Mouse (Mus musculus) G1E-ER4 (cell line): ENCODE measurements around the gene Dnah14. TPM values are rescaled to one million over a fixed set of nuclear protein-coding genes. Genes with fewer than 3 reads are reported as not detected.

Experiments used
- GATA1 ChIP-seq: IDR thresholded peaks from one replicate; pipeline ENCODE4 v1.8.0; 2012; ENCODE audit warnings: low read length, inconsistent platforms
- polyA plus RNA-seq: library from polyadenylated mRNA; stranded (reverse); fragments of >175 nt; gene quantifications from 2 replicates; pipeline ENCODE4 v1.2.3, GENCODE M21; 2012

The Dnah14 gene
- polyA plus RNA-seq, 1 experiment = not detected

DNA sequence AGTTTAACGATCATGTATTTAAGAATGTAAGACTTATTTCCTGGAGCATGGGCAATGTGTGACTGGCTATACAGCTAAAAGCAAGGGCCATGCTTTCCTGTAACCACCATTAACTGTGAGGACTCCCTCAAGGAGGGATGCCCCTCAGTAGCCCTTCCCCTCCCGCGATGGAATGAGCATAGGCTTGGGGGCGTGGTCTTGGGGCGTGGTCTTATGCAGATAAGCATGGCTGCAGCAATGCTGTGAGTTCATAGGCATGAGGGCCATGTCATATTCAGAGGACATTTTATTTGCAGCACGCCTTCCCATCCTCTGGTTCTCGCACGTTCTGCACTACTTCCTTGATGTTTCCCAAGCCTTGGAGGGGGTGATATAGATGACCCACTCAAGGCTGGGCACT, 71.1 kb downstream of the Dnah14 start:
- no peak for TF ChIP-seq GATA1

DNA sequence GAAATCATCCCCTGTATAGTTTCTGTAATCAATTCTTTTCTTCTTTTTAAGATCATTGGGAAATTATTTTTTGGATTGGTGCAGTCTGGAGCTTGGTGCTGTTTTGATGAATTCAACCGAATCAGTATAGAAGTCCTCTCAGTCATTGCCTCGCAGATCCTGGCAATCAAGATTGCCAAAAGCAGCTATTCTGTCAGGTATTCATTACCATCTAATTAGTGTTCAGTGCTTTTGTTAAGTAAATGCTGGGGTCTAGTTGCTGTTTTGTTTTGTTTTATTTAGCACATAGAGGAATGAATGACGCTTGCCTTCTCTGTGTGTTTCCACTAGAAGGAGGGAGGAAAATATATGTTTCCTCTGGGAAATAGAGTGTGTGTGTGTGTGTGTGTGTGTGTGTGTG, 77.1 kb downstream of the Dnah14 start:
- TF ChIP-seq GATA1 = no peak

DNA sequence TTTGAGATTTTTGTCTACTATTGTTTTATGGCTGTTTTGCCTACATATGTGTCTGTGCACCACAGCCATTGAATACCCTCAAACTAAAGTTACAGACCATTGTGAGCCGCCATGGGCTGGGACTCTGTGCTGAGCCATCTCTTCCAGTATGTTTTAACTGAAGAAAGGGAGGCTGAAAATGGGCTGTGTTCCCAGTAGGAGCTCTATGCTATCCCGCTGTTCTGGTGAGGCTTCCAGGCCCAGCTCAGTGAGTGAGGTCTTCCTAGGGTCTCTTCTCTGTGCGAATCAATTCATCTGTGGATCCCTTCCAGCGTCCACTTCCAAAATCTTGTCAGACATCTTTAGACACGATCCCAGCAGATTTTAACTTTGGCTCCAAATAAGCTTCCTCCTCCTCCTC, 80.1 kb downstream of the Dnah14 start:
- no peak for TF ChIP-seq GATA1

DNA sequence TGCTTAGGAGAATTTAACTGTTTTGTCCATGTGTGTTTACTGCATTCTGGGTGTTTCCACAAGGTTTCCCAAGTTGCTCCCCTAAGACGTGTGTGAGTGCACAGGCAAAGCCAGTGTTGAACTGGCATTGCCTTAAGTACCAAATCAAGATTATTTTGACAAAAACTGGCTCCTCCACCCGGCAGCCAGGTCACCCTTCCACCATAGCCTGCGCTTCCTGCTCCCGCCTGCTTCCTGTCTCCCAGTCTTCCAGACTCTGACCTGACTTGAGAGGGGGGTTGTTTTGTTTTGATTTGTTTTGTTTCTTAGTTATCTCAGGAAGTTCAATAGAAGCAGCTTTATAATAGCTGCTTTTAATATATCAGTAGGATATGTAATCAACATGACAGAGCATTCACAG, 90.4 kb downstream of the Dnah14 start:
- no peak for TF ChIP-seq GATA1

DNA sequence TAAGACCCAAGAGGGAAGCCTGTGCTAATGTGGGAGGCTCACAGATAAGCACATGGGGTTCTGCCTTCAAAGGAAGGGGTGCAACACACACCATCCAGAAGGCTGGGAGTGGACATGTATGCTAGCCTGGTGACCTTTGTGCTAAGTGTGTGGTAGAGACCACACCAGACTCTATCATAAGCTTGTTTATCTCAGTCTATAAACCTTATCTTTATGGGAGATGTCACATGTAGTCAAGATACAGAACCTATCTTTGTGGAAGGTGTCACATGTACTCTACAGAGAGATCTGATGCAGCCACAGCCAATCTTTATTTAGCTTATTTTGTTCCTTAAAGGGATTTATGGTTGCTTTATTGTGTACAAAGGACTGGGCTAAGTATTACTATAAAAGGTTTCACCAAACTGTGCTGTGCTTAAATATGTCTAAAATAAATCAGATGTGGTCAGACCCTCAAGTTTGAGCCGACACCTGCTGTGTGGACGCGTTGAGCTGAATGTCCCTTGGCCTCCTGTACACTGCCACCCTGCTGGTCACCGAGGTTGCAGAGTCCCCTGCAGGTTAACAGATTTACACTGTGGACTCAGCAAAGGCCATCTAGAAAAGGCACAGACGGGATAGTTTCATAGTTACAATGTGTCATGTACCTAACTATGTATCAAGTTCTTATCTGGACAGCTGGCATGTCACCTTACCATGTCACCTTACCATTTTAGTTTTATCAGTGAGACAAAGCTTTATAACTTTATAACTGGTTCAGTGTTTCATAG, 118.6 kb downstream of the Dnah14 start:
- TF ChIP-seq GATA1 = no peak

DNA sequence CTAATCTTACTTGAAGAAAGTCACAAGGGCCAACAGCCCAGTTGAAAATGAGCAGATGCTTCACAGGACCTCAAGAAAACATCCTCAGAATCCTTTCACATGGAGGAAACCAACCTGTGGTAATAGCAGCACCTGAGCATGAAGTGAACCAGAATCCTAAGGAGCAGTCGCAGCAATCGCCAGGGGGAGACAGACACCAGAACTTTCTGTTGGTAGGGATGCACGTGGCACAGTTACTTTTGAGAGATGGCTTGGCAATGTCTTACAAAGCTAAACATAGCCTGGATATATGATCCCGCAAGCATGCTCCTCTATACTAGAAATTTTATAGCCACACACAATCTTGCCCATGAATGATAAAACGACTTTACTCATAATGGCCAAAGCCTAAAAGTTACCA, 152.3 kb downstream of the Dnah14 start:
- TF ChIP-seq GATA1 = no peak

DNA sequence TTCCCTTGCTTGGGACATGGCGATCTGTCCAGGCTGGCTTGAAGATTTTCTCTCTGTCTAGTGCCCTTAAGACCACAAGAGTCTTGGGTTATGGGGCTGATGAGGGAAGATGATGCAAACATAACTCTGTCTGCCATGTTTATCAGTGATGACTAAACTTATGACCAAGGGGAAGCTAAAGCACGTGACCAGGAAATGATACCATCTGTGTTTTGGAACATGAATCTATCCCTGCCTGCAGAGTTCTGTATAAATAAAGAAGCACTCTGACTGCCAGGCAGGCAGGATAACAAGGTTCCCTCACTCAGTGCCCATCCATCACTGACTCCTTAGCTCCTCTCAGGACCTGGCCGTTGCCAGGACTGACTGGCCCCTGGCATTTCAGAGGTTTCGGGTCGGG, 157.2 kb downstream of the Dnah14 start:
- no peak for TF ChIP-seq GATA1

DNA sequence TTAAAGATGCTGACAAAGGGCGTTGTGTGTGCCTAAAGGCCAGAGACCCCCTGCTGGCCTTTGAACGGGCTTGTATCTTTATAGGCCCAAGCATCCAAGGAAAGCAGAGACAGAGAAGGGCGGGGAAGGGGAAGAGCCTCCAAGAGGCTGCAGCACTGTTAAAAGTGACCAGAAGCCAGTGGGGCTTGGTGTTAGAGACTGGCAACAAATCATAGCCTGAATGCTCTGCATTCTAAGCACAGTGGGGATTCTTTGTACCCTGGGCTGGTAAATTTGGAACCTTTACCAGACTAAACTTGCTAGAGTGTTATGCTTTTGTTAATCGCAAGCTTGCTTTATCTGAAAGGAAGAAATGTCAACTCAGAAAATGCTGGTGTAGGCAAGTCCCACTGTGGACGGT, 163.9 kb downstream of the Dnah14 start:
- no peak for TF ChIP-seq GATA1

DNA sequence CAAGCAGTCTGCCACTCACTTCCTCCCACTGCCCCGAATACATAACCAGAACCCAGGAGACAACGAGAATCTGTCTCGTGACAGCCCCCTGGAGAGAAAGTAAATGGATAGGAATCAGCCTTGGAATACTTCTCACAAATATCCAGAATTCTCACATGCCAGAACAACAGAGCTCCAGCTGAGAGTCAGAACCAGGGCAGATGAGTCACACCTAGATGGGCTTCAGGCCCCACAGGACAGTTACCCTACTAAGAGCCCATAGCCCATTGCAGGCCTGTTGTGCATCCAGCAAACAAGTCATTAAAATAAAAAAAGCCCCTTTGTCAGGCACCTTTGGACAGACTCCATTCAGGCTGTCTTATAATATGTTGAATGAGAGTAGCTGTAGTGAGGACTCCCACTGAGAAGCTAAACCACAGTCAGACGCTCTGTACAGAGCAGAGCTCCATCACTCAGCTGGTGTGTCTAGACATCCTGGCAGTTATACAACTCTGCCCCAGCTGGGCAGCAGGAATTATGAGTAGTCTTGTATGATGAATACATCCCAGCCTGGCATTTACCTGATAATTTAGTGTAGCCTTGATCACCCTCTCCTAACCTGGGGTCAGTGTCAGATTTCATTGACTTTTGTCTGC, 166.0 kb downstream of the Dnah14 start:
- no peak for TF ChIP-seq GATA1

DNA sequence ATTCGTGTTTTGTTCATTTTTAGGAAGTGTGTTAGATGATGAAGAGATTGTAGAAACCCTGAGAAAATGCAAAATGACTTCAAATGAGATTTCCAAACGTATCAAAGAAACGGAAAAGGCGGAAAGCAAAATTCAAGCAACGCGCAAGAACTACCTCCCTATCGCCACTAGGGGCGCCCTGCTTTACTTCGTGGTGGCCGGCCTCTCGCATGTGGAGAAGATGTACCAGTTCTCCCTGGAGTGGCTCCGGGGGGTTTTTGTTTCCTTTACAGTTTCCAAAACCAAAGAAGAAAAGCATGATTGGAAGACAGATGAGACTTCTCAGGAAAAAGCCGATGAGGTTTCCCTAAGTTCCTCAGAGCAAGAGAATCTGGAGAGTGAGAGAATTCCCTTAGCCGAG, 193.0 kb downstream of the Dnah14 start:
- no peak for TF ChIP-seq GATA1

DNA sequence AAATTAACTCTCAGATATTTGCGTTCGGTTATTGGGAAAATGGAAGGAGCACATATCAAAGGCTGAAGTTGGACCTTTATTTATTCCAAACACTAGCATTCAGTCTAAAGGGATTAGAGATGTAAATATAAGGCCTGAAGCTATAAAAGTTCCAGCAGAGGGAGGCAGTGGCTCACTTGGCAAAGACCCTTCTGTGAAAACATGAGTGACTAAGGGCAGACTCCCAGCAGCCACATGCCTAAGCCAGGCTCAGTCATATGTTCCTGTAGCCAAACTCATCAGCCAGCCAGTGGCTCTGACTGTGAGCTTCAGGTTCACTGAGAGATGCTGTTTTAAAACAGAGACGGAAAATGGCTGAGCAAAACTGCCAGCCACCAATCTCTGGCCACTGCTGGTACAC, 195.5 kb downstream of the Dnah14 start:
- TF ChIP-seq GATA1 = no peak

DNA sequence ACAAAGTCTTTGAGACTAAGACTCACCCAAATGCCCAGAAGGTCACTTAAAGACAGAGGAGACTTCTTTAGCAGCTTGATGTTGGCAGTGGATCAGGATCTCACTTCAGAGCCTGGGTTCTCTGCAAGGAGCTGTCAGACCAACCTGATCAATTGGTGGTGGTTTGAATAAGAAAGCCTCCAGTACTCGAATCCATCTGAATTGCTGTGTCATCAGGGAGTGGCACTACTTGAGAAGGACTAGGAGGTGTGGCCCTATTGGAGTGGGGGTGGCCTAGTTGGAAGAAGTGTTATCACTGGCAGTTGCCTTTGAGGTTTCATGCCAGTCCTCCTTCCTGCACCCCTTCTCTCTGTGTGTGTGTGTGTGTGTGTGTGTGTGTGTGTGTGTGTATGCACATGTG, 200.2 kb downstream of the Dnah14 start:
- TF ChIP-seq GATA1 = no peak

DNA sequence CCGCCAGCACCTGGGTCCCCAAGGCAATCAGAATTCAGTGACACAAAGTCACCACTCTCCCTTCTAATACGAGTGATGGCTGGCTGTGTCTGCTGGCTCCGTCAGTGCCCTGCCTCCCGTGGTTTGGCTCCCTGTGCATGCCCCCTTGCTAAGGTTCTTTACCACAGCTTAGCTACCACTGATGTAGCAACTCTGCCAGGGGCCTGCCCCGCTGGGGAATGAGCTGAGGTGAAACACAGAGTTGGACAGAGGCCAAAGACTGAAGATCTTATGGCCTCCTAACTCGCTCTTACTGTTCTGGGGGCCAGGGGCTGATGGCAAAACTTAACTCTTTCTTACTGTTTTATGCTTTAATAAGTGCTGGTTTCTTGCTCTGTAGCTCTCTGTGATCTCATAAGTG, 213.6 kb downstream of the Dnah14 start:
- TF ChIP-seq GATA1 = no peak

DNA sequence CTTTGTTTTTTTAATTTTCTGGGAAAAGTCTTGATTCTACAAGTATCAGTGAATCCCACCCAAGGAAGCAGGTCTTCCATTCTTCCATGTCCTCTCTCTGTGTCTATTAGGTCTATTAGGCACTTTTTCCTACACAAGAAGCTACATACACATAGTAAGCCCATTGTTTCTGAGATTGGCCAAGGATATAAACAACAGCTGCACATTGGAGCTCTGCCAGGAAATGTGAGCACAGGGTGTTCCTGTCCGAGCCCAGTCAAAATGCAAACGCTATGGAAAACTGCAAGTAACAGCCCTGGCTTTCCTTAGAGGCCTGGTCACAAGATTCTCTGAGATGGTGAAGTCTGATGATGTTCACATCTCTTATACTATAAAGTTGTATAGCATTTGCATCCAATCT, 217.2 kb downstream of the Dnah14 start:
- no peak for TF ChIP-seq GATA1

DNA sequence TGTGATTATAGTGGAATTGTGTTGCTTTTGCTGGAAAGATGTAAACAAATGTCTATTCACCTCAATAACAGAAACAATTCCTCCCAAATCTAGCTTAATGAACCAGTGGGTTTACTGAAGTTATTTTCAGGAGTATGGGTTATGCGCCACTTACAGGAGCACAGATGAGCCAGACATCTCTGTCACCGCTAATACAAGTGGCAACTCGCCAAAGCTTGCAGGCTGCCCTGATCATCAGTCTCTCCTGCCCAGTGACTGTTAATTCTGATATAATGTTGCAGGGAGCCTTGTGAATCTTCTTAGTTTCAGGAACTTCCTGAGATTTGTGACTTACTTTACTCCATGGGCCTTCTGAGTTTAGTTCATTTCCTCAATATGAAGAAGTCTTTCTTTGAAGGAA, 223.6 kb downstream of the Dnah14 start:
- no peak for TF ChIP-seq GATA1

DNA sequence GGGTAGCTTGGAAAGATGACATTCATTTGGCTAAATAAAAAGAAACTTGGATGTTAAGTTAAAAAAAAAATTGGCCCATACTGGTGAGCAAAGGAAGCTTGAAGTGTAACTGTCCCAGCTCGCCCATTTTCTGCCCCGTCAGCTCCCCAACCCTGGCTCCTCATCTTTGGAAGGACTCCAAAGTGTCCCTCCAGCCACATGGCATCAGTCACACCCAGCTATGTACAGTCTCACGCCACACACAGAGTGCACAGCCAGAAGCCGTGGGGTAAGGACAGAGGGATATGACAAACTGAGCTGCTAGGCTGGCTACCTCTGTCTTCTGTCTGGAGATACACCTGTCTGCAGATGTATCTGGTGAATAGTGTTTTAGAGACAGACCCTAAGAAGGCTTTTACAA, 224.3 kb downstream of the Dnah14 start:
- no peak for TF ChIP-seq GATA1

DNA sequence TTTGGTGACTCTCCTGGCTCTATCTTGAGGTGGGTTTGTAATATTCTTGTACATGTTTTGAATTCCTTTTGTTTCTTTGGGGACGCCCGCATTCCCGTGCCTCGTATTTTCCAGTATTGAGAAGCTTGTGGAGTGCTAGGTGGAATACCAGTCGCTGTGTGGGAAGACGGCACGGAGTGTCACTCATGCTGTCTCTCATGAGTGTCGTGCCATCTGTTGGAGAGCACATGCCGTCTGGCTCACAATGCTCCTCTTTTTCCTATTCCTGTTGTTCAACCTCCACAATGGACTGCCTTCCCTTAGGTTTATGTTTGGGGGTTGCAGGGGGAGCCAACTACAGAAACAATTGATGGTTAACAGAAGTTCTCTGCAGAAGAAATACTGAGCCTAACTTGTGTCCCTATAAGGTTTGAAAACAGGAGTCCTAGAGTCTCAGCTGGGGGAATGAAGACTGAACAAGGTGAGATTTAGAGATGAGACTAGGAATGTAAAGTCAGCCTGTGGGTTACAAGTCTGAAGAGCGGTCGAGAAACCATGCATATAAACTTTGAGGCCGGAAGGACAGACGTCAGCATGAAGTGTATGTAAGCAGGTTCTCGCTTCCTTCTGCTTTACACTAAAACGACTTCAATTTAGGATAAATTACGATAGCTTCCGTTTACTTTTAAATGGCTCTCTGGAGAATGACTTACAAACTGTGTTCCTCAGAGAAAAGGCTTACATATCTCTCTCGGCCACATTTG, 235.3 kb downstream of the Dnah14 start:
- TF ChIP-seq GATA1 = no peak
